Mouse (Mus musculus) bone marrow macrophage, adult 2 months (primary cell): ENCODE data around the gene Tnfrsf8.

Experiments used
- CTCF ChIP-seq: IDR thresholded peaks from 2 replicates; pipeline ENCODE4 v1.5.1; 2012; ENCODE audit warnings: low read depth, mild to moderate bottlenecking, low read length, moderate library complexity
- POLR2A ChIP-seq: IDR thresholded peaks from 2 replicates; pipeline ENCODE4 v1.6.1; 2012; ENCODE audit warnings: mild to moderate bottlenecking, low read depth, low read length, borderline replicate concordance

DNA sequence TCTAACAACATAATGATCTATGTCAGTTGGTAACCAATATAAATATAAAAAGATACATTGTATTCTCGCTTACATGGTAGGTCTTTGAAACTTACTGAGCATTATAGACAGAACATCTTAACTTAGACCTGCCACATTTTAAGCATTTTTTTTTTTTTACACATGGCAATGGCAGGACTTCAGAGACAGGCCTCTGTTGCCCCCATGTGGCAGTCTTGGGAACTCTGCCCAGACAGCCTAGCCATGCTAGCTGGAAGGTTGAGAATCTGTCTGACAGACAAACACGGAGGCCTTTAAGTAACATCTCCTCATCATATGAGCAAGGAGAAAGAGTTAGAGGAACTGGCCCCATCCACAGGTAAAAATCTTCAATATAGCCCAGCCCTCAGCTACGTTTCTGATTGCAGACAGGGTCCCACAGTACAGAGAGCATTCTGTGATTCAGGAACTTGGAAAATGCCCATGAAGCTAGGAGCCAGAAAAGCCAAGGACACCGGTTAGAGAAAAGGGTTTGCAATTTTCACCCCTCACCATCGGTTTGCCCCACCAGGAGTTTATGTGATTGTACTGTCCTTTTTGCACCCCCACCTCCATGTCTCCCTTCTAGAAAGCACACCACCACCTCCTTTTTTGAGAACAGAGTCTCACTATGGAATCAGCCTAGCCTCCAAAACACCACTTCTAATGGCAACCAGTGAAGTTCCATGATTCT is 19.2 kb downstream of the Tnfrsf8 start:
- TF ChIP-seq CTCF (peak; percentile 75), POLR2A (no peak)
